Mouse (Mus musculus): Measurements from ENCODE around the gene AF067061. TPM values are rescaled to one million over a fixed set of nuclear protein-coding genes. Genes with fewer than 3 reads are reported as not detected.
A peak's percentile ranks its signal among the peaks of the same experiment; 100 is the strongest.
"Not testable (repeated sequence)": the region's sequence is repeated elsewhere in the genome, so short reads cannot be mapped to it uniquely, and the experiment has no call there.

Gene AF067061
- not detected for polyA plus RNA-seq (2017; shearing (Covaris generic))

- not testable (repeated sequence) for ATAC-seq
Measured at GRCm38 (mm10) chr13:120262870-120263269, at the start of gene AF067061. TSS of gene AF067061 (plus strand) at chr13:120263114.

DNA sequence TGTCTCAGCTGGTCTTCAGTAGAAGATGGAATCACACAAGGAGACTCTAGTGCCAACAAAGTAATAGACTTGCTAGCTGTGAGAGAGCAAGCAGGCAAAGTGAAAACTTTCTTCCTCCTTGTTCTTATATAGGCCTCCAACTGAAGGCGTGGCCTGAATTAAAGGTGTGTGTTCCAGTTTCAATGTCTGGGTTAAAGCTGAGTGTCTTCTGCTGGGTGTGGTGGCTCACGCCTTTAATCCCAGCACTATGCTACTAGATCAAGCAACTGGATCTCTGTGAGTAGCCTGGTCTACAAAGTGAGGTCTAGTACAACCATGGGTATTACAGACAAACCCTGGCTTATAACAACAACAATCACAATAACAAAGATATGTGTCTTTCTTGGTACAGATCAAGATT is 47.1 kb upstream of the AF067061 start, which contains the start of gene Gm21762:
TSS of gene Gm21762 (minus strand) at position 101 of the 400 bp plus-strand sequence.
- not testable (repeated sequence) for ATAC-seq

DNA sequence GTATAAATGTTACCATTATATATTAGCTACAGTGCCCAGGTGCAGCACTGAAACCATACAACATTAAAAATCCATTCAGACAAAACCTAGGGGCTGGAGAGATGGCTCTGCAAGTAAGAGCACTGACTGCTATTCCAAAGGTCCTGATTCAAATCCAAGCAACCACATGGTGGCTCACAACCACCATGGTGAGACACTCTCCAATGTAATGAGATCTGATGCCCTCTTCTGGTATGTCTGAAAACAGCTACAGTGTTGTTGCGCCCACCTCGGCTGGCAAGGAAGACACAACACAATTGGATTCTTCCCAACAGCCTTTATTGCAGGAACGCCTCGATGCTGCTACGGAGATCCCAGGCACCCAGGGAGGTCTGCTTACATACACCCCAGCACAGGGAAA is 42.0 kb upstream of the AF067061 start:
- peak; percentile 41 for ATAC-seq

DNA sequence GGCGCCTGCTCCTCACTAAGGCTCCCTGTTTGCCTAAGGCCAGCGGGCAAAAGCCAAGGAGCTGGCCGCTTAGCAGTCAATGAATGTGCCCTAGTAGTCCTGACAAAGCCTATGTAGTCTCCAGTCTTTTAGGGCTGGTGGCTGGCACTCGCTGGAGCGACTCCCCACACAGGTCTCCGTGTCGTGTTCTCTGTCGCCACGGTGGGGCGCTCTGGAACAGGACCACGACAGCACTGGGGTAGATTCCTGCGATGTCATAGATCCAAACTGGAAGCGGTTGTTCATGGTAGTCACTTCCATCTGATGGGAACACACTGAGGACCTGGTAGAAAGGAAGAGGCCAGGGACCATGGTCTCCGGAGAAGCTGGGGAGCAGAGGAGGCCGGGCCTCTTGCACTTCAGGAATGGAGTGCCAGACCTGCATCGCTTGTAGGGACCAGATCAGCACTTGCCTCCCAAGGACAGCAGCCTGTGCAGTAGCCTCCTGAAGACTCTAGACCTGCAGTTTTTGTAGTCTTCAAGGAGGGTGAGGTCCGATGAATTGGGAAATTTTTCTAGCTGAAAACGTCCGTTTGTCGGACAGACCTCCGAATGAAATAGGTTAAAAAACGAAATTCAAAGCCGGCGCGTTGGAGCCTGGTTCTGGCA is 39.8 kb upstream of the AF067061 start:
- ATAC-seq: not testable (repeated sequence)

GRCm38 (mm10) chr13:120231798-120232197 is 31.1 kb upstream of the AF067061 start:
- peak; percentile 65 for ATAC-seq

- ATAC-seq: peak; percentile 71
Measured at GRCm38 (mm10) chr13:120232447-120233049, 30.4 kb upstream of the AF067061 start.

DNA sequence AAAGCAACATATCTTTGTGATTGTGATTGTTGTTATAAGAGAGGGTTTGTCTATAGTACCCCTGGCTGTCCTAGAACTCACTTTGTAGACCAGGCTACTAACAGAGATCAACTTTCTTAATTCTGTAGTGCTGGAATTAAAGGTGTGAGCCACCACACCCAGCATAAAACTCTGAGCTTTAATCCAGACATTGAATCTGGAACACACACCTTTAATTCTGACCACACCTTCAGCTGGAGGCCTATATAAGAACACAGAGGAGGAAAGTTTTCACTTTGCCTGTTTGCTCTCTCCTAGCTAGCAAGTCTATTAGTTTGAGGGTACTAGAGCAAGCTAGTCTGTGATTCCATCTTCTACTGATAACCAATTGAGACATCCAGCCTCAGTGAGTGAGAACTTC is 24.1 kb upstream of the AF067061 start, which contains the start of gene Gm21731:
TSS of gene Gm21731 (plus strand) at position 301 of the 400 bp plus-strand sequence.
- not testable (repeated sequence) for ATAC-seq

DNA sequence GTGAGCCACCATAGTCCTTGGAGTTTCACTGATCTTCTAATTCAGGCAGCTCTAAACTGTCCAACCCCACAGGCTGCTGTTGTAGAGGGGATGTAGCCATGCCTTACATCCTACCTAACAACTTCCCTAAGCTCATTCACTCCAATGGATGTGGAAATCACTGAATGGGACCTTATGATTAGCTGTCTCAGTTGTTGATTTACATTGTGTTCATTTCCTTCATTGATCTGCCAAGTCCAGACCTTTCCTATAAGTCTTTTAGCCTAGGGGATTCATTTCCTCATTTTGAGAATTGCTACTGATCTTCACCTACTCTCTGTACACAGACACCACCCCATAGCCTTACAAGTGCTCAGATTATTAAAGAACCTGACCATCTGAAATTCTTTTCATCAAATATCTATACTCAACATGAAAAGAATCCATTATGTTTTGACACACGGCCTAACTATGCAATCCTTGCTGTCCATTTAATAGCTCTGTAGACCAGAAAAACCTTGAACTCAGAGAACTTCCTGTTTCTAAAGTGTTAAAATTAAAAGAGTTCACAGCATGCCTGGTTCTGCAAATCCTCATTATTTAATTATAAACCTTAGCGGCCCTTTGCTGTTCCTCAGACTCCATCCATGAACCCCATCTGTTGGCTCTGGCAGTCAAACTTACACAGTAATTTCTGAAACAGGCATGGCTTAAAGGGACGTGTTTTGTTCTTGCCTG is 11.5 kb upstream of the AF067061 start:
- not testable (repeated sequence) for ATAC-seq

DNA sequence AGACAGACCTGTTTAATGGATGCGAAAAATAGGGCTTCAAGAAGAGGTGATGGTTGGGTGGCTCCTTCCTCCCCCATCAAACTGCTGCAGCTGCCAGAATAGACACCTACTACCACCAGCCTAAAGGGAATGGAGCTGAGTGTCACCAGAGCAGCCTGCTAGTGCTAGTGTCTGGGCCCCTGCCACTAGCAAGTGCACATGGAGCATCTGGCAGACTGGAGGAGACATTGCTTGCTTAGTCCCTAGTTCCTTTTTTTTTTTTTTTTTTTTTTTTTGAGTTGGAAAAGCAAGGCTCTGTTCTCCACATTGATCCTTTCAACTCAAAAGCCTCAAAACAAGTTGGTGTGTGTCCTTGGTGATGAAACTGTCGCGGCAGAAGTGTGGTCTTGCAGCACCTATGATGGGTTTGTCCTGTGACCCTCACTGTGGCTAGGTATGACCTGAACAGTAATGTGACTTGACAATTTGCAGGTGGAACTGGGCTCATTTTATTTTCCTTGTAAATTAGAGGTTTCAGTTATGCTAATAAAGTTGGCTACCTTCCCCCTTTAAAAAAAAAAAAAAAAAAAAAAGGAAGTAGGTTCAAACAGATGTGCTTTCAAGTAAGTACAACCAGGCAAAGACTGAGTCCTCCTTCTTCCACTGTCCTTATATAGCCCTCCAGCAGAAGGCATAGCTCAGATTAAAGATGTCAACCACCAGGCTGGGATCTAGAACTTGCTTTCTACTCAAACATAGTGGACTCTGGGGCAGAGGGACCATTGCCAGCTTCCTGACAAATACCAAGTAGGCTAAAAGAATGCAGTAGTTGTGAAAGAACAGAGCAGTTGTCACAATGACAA is 3.9 kb upstream of the AF067061 start:
- peak; percentile 41 for ATAC-seq

DNA sequence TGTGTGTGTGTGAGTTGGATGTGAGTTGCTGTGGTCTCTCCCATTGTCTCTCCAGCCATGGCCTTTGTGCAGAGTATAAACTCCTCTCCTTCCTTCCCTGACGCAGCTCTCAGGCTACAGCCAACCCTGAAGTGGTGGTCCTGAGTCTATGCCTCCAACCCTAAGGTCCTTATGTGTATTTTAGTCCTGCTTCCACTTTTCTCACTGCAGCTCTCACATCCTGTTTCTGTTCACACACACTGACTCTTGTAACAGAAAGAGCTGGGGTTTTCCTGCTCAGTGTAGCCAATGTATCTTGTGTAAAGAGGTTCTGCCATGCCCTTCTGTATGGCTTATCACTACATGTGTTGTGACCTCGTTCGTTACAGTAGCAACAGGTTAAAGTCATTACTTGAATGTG is 3.2 kb upstream of the AF067061 start:
- peak; percentile 61 for ATAC-seq

- not testable (repeated sequence) for ATAC-seq
Measured at GRCm38 (mm10) chr13:120277837-120278236, 14.9 kb downstream of the AF067061 start.

- no peak for ATAC-seq
Measured at GRCm38 (mm10) chr13:120278784-120279183, 15.9 kb downstream of the AF067061 start.

GRCm38 (mm10) chr13:120299324-120299894 is 36.5 kb downstream of the AF067061 start:
- ATAC-seq: peak; percentile 31

DNA sequence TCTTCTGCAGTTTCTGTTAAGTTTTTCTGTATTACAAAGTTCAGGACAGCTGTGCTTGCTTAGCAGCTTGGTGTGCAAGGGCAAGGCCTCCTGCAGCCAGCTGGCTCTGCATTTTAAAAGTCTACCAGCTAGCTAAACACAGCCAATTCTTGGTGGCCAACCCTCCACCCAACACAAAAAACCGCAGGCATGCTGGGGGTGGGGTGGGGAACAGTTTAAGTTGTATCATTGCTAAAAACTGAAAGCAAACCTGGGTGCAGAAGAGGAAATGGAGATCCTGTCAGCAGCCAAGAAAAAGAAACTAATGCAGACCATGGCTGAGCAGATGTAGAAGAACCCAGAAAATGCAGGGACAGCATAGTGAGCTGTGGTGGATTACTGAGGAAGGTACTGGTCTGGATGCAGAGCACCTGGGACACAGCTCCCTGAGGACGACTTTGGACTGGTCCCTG is 37.1 kb downstream of the AF067061 start, which contains the start of gene BC147527:
TSS of gene BC147527 (plus strand) at position 402 of the 452 bp plus-strand sequence.
- ATAC-seq: peak; percentile 87

DNA sequence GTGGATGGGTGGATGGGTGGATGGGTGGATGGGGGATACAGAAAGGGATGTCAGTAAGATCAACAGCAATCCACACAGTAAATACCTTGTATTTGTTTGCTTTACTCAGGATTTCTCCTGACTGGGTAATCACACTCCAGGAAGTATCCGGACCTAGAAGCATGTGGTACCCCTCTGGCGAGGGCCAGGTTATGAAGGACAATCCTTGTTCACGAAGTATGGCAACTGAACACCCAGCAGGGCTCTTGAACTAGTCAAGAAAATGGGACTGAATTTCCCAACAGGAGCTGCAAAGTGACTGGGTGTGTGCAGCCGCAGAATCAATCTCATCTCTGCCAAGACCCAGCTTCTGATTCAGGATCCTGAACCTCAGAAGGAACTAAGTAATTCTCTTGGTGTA is 37.9 kb downstream of the AF067061 start:
- ATAC-seq: no peak

- no peak for ATAC-seq
Measured at GRCm38 (mm10) chr13:120310749-120311148, 47.8 kb downstream of the AF067061 start.

GRCm38 (mm10) chr13:120313584-120313983 is 50.7 kb downstream of the AF067061 start:
- peak; percentile 72 for ATAC-seq
